Mouse (Mus musculus) lung, embryonic 14.5 days (tissue): Measurements from ENCODE around the gene Sh3bp5l. TPM values are rescaled to one million over a fixed set of nuclear protein-coding genes. Genes with fewer than 3 reads are reported as not detected.
A peak's percentile ranks its signal among the peaks of the same experiment; 100 is the strongest.

Experiments
- ATAC-seq: fragments of 200-750 bp; cut with Nextera tagmentation; 2 replicates; pipeline ENCODE4 v1.8.0; 2017; ENCODE audit warnings: mild to moderate bottlenecking, moderate TSS enrichment, moderate library complexity; ENCODE audit not compliant: insufficient read depth
- DNase-seq: peaks from one replicate; pipeline ENCODE4 v3.0.0-alpha.2; 2015
- H3K27ac ChIP-seq: fragments of 300-500 bp; sonication (generic); 2 replicates; pipeline ENCODE4 v1.5.1; 2014; ENCODE audit warnings: low read depth, mild to moderate bottlenecking, moderate library complexity
- H3K27me3 ChIP-seq: fragments of 300-500 bp; sonication (generic); 2 replicates; pipeline ENCODE4 v1.6.1; 2014; ENCODE audit warnings: low read length, control low read depth; ENCODE audit not compliant: insufficient read depth
- H3K36me3 ChIP-seq: fragments of 300-500 bp; sonication (generic); 2 replicates; pipeline ENCODE4 v1.6.1; 2014; ENCODE audit warnings: control low read depth; ENCODE audit not compliant: insufficient read depth
- H3K4me1 ChIP-seq: fragments of 300-500 bp; sonication (generic); 2 replicates; pipeline ENCODE4 v1.6.1; 2014; ENCODE audit warnings: antibody characterized with exemption, control low read depth; ENCODE audit not compliant: insufficient read depth
- H3K4me2 ChIP-seq: fragments of 300-500 bp; sonication (generic); 2 replicates; pipeline ENCODE4 v1.6.1; 2014; ENCODE audit warnings: mild to moderate bottlenecking
- H3K4me3 ChIP-seq: fragments of 300-500 bp; sonication (generic); 2 replicates; pipeline ENCODE4 v1.5.1; 2014; ENCODE audit warnings: low read depth, low read length
- H3K9ac ChIP-seq: fragments of 300-500 bp; sonication (generic); 2 replicates; pipeline ENCODE4 v1.6.1; 2014
- H3K9me3 ChIP-seq: fragments of 300-500 bp; sonication (generic); 2 replicates; pipeline ENCODE4 v1.6.1; 2016; ENCODE audit warnings: low read depth, low read length, control low read depth
- CTCF ChIP-seq: IDR thresholded peaks from 2 replicates; pipeline ENCODE4 v1.5.1; 2016; ENCODE audit warnings: antibody characterized with exemption, low read depth
- WGBS: fragments of 180-500 bp; shearing (Covaris S2); extraction: QIAGEN DNeasy Blood & Tissue Kit; methylation state at CpG from one replicate; pipeline ENCODE4 v1.1.7; 2014; 5-methylcytosine and 5-hydroxymethylcytosine counted together
- polyA plus RNA-seq: library from polyadenylated mRNA; unstranded; fragments of >200 nt; fragmentation: Nextera tagmentation; extraction: Ambion mirVana; gene quantifications from 2 replicates; pipeline ENCODE4 v1.2.1, GENCODE M21; 2014

Gene Sh3bp5l
- polyA plus RNA-seq, result 26.3 and 26.4 TPM in 2 replicates

- TF ChIP-seq CTCF, result no peak
- under 1% methylated on average over 52 of the region's 52 CpGs for WGBS
- H3K4me3 ChIP-seq, result peak within 1 kb of the TSS; percentile 64
- ATAC-seq, result peak; percentile 94
- H3K27ac ChIP-seq, result peak within 1 kb of the TSS; percentile 72; the same call in 1 of the 2 replicates
- peak within 1 kb of the TSS; percentile 79 for H3K9ac ChIP-seq
- H3K4me2 ChIP-seq, result peak within 1 kb of the TSS; percentile 92
- DNase-seq, result peak; percentile 97
- peaks cover 32% of the 10 kb centered on the region for H3K36me3 ChIP-seq
- H3K4me1 ChIP-seq, result peaks cover 16% of the 10 kb centered on the region; the same call in 1 of the 2 replicates
- no peaks in the 10 kb centered on the region for H3K27me3 ChIP-seq
- H3K9me3 ChIP-seq, result no peaks in the 10 kb centered on the region
These were observed at the start of gene Sh3bp5l, which contains the start of gene Zfp672 for GRCm38 (mm10) chr11:58330276-58331148. Gene Sh3bp5l (plus strand): TSS chr11:58330724. Gene Zfp672 (minus strand): TSS chr11:58330339.

DNA sequence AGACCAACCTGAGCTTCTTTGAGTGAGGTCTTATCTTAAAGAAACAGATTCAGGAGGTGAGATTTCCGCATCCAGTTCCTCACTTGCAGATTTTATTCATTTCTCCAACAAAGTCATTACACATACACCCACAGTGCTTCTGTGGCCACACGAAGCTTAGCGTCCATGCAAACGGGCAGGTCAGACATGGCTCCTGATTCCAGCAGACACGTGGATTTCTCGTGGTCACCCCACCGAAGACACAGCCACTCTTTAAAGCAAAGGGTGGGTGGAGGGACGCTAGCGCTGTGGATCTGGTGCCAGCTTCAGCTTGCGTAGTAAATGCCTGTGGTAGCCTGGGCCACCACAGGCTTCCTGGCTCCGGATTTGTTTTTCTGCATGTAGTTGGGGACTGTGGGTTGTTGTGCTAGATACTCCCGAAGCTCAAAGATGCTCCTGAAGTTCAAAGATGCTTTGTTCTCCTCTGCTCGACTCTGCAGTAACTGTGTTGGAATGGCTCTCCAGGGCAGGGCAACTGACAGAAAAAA lies 48.5 kb upstream of the Sh3bp5l start:
- DNase-seq (no peak), ATAC-seq (no peak)
- Histone ChIP-seq H3K4me3 (no peak overlapping the region), H3K36me3 (no peaks in the 10 kb centered on the region), H3K27me3 (no peaks in the 10 kb centered on the region), H3K4me1 (no peaks in the 10 kb centered on the region), H3K9ac (no peak overlapping the region), H3K27ac (no peak overlapping the region), H3K9me3 (no peaks in the 10 kb centered on the region), H3K4me2 (no peak overlapping the region)
- WGBS, result 83% methylated on average over 13 of the region's 13 CpGs
- no peak for TF ChIP-seq CTCF

GRCm38 (mm10) chr11:58282518-58282917 lies 48.0 kb upstream of the Sh3bp5l start:
- H3K4me2 ChIP-seq, result no peak overlapping the region
- no peak for ATAC-seq
- WGBS, result 82% methylated on average over 5 of the region's 5 CpGs

GRCm38 (mm10) chr11:58289992-58290682 lies 40.4 kb upstream of the Sh3bp5l start:
- H3K9ac ChIP-seq, result no peak overlapping the region
- WGBS, result 69% methylated on average over 9 of the region's 9 CpGs
- no peak overlapping the region for H3K27ac ChIP-seq
- H3K27me3 ChIP-seq, result no peaks in the 10 kb centered on the region
- H3K4me3 ChIP-seq, result no peak overlapping the region
- no peak for TF ChIP-seq CTCF
- ATAC-seq (no peak), DNase-seq (no peak)
- H3K4me2 ChIP-seq, result no peak overlapping the region
- no peaks in the 10 kb centered on the region for H3K36me3 ChIP-seq
- H3K4me1 ChIP-seq, result no peaks in the 10 kb centered on the region
- H3K9me3 ChIP-seq, result no peaks in the 10 kb centered on the region

More at GRCm38 (mm10) chr11:58282518-58282917, 48.0 kb upstream of the Sh3bp5l start:
- no peaks in the 10 kb centered on the region for H3K4me1 ChIP-seq
- no peaks in the 10 kb centered on the region for H3K9me3 ChIP-seq
- no peaks in the 10 kb centered on the region for H3K36me3 ChIP-seq
- no peak for TF ChIP-seq CTCF
- H3K4me3 ChIP-seq, result no peak overlapping the region
- H3K27me3 ChIP-seq, result no peaks in the 10 kb centered on the region
- no peak for DNase-seq
- no peak overlapping the region for H3K27ac ChIP-seq
- H3K9ac ChIP-seq, result no peak overlapping the region

DNA sequence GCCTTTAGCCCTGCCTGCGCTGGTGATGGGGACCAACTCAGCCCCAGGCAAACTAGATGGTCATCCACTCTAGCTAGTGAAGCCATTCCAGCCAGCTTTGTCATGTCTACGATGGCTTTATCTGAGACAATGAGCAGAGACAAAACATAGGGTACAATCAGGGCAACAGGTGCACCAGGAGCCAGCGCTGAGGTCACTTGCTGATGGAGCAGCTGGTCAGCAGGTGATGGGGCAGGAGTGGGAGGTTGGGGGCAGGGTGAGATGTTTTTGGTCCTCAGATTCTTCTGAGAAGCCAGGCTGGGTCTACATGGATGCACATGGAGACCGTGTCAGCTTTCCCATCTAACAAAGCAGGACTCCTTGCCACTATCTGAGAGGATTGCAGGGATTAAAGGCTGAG lies 39.7 kb upstream of the Sh3bp5l start:
- no peak overlapping the region for H3K4me2 ChIP-seq
- DNase-seq (no peak), ATAC-seq (no peak)
- no peaks in the 10 kb centered on the region for H3K4me1 ChIP-seq
- no peak overlapping the region for H3K9ac ChIP-seq
- H3K27ac ChIP-seq, result no peak overlapping the region
- H3K27me3 ChIP-seq, result no peaks in the 10 kb centered on the region
- no peaks in the 10 kb centered on the region for H3K36me3 ChIP-seq
- no peaks in the 10 kb centered on the region for H3K9me3 ChIP-seq
- WGBS, result 77% methylated on average over 4 of the region's 4 CpGs
- no peak overlapping the region for H3K4me3 ChIP-seq
- no peak for TF ChIP-seq CTCF

DNA sequence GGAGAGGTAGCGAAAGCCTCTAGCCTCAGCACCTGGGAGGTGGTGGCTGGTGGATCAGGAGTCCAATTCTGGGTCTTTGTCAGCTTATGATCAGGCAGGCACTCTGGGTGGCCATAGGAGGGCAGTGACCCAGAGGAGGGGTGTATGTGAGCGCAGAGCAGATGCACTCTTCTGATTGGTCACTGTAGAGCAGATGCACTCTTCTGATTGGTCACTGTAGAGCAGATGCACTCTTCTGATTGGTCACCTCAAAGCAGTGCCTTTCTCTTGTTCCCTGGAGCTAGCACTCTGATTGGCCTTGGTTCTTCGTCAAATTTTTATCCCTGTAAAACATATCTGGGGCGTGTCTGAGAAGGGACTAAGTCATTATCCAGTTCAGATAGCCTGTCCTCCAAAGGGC lies 37.7 kb upstream of the Sh3bp5l start:
- no peak overlapping the region for H3K9ac ChIP-seq
- H3K36me3 ChIP-seq, result no peaks in the 10 kb centered on the region
- no peak overlapping the region for H3K27ac ChIP-seq
- no peaks in the 10 kb centered on the region for H3K4me1 ChIP-seq
- no peak overlapping the region for H3K4me2 ChIP-seq
- no peaks in the 10 kb centered on the region for H3K9me3 ChIP-seq
- 56% methylated on average over 4 of the region's 4 CpGs for WGBS
- no peak overlapping the region for H3K4me3 ChIP-seq
- no peak for TF ChIP-seq CTCF
- no peak for DNase-seq
- no peak for ATAC-seq
- no peaks in the 10 kb centered on the region for H3K27me3 ChIP-seq

GRCm38 (mm10) chr11:58297396-58297795 lies 33.1 kb upstream of the Sh3bp5l start:
- 83% methylated on average over 6 of the region's 6 CpGs for WGBS
- H3K4me1 ChIP-seq, result no peaks in the 10 kb centered on the region
- ATAC-seq, result no peak
- TF ChIP-seq CTCF, result no peak
- H3K27ac ChIP-seq, result no peak overlapping the region
- H3K9ac ChIP-seq, result no peak overlapping the region
- no peak overlapping the region for H3K4me3 ChIP-seq
- H3K27me3 ChIP-seq, result no peaks in the 10 kb centered on the region
- H3K4me2 ChIP-seq, result no peak overlapping the region
- no peak for DNase-seq
- H3K9me3 ChIP-seq, result no peaks in the 10 kb centered on the region
- H3K36me3 ChIP-seq, result no peaks in the 10 kb centered on the region
